Mouse (Mus musculus) midbrain, embryonic 16.5 days (tissue): ENCODE data around the gene Wdr24. TPM values are rescaled to one million over a fixed set of nuclear protein-coding genes. Genes with fewer than 3 reads are reported as not detected.
"Not testable (repeated sequence)": the region's sequence is repeated elsewhere in the genome, so short reads cannot be mapped to it uniquely, and the experiment has no call there.

Experiments used
- ATAC-seq: fragments of 200-750 bp; cut with Nextera tagmentation; 2 replicates; pipeline ENCODE4 v1.8.0; 2017; ENCODE audit warnings: moderate TSS enrichment
- H3K27ac ChIP-seq: fragments of 300-500 bp; sonication (generic); 2 replicates; pipeline ENCODE4 v1.5.1; 2014; ENCODE audit warnings: mild to moderate bottlenecking, low read length, mixed read lengths
- H3K27me3 ChIP-seq: fragments of 300-500 bp; sonication (generic); 2 replicates; pipeline ENCODE4 v1.6.1; 2014; ENCODE audit warnings: low read depth, low read length, mixed read lengths; ENCODE audit not compliant: control insufficient read depth, insufficient read depth
- H3K36me3 ChIP-seq: fragments of 300-500 bp; sonication (generic); 2 replicates; pipeline ENCODE4 v1.6.1; 2014; ENCODE audit warnings: mild to moderate bottlenecking, low read length, moderate library complexity, mixed read lengths; ENCODE audit not compliant: control insufficient read depth, insufficient read depth
- H3K4me1 ChIP-seq: fragments of 300-500 bp; sonication (generic); 2 replicates; pipeline ENCODE4 v1.6.1; 2014; ENCODE audit warnings: mild to moderate bottlenecking, low read length, mixed read lengths; ENCODE audit not compliant: control insufficient read depth, insufficient read depth
- H3K4me2 ChIP-seq: fragments of 300-500 bp; sonication (generic); 2 replicates; pipeline ENCODE4 v1.6.1; 2014; ENCODE audit warnings: mild to moderate bottlenecking, low read length, mixed read lengths
- H3K4me3 ChIP-seq: fragments of 300-500 bp; sonication (generic); 2 replicates; pipeline ENCODE4 v1.5.1; 2014; ENCODE audit warnings: low read depth, mild to moderate bottlenecking, low read length, moderate library complexity, mixed read lengths
- H3K9ac ChIP-seq: fragments of 300-500 bp; sonication (generic); 2 replicates; pipeline ENCODE4 v1.6.1; 2014; ENCODE audit warnings: low read depth, low read length, mixed read lengths
- H3K9me3 ChIP-seq: fragments of 300-500 bp; sonication (generic); replicated peaks from 2 replicates; pipeline ENCODE4 v1.6.1; 2014; ENCODE audit warnings: mild to moderate bottlenecking, low read length, mixed read lengths; ENCODE audit not compliant: control insufficient read depth, poor library complexity, severe bottlenecking
- WGBS: fragments of 180-500 bp; shearing (Covaris S2); extraction: QIAGEN DNeasy Blood & Tissue Kit; methylation state at CpG from one replicate; pipeline ENCODE4 v1.1.7; 2014; 5-methylcytosine and 5-hydroxymethylcytosine counted together
- polyA plus RNA-seq: library from polyadenylated mRNA; unstranded; fragments of >200 nt; fragmentation: Nextera tagmentation; extraction: Ambion mirVana; gene quantifications from 2 replicates; pipeline ENCODE4 v1.2.1, GENCODE M21; 2015

Gene Wdr24
- polyA plus RNA-seq, 1 experiment from 2014 or later, result 32.7 TPM

GRCm38 (mm10) chr17:25867509-25867835 is 44.0 kb downstream of the Wdr24 start:
- Histone ChIP-seq H3K27me3 (no peaks in the 10 kb centered on the region), H3K27ac (no peak overlapping the region), H3K4me1 (peaks cover 12% of the 10 kb centered on the region), H3K9me3 (no peaks in the 10 kb centered on the region), H3K4me2 (peak overlapping the region; percentile 99), H3K4me3 (peak overlapping the region; percentile 69), H3K36me3 (no peaks in the 10 kb centered on the region), H3K9ac (peak overlapping the region; percentile 72)
- no peak for ATAC-seq
- 18% methylated on average over 7 of the region's 7 CpGs for whole genome bisulfite sequencing

- H3K27ac ChIP-seq, result peak overlapping the region; percentile 19; the same call in 1 of the 2 replicates
- ATAC-seq, result peak; percentile 40
- H3K9ac ChIP-seq, result peak overlapping the region; percentile 72
- H3K4me2 ChIP-seq, result peak overlapping the region; percentile 99
- no peaks in the 10 kb centered on the region for H3K36me3 ChIP-seq
- H3K4me3 ChIP-seq, result peak overlapping the region; percentile 69
- WGBS, result 1% methylated on average over 36 of the region's 42 CpGs
- peaks cover 12% of the 10 kb centered on the region for H3K4me1 ChIP-seq
- H3K27me3 ChIP-seq, result no peaks in the 10 kb centered on the region
- no peaks in the 10 kb centered on the region for H3K9me3 ChIP-seq
Measured at GRCm38 (mm10) chr17:25867836-25868600, 44.6 kb downstream of the Wdr24 start.

- H3K36me3 ChIP-seq, result no peaks in the 10 kb centered on the region
- H3K27ac ChIP-seq, result peak within 1 kb of the TSS; percentile 19
- H3K27me3 ChIP-seq, result no peaks in the 10 kb centered on the region
- WGBS, result 0% methylated on average over 23 of the region's 24 CpGs
- ATAC-seq, result peak; percentile 90
- peaks cover 12% of the 10 kb centered on the region for H3K4me1 ChIP-seq
- H3K9me3 ChIP-seq, result no peaks in the 10 kb centered on the region
- peak within 1 kb of the TSS; percentile 99 for H3K4me2 ChIP-seq
- peak within 1 kb of the TSS; percentile 72 for H3K9ac ChIP-seq
- peak within 1 kb of the TSS; percentile 69 for H3K4me3 ChIP-seq
Measured at GRCm38 (mm10) chr17:25868601-25869191, 45.3 kb downstream of the Wdr24 start, which contains the start of gene Mcrip2. Gene Mcrip2 (minus strand): TSS chr17:25868764.

- Histone ChIP-seq H3K9ac (no peak overlapping the region), H3K4me3 (no peak overlapping the region), H3K4me2 (no peak overlapping the region), H3K27me3 (no peaks in the 10 kb centered on the region), H3K4me1 (peaks cover 16% of the 10 kb centered on the region), H3K9me3 (no peaks in the 10 kb centered on the region), H3K27ac (no peak overlapping the region), H3K36me3 (no peaks in the 10 kb centered on the region)
- WGBS, result 86% methylated on average over 8 of the region's 8 CpGs
- no peak for ATAC-seq
Measured at GRCm38 (mm10) chr17:25869498-25869897, 46.1 kb downstream of the Wdr24 start.

- no peaks in the 10 kb centered on the region for H3K36me3 ChIP-seq
Measured at GRCm38 (mm10) chr17:25869954-25870353, 46.5 kb downstream of the Wdr24 start.

GRCm38 (mm10) chr17:25871566-25871965 is 48.1 kb downstream of the Wdr24 start:
- H3K9me3 ChIP-seq, H3K36me3 ChIP-seq, H3K4me3 ChIP-seq, H3K4me2 ChIP-seq, ATAC-seq, H3K27ac ChIP-seq, H3K9ac ChIP-seq, H3K27me3 ChIP-seq: not testable (repeated sequence)
- peaks cover 23% of the 10 kb centered on the region for H3K4me1 ChIP-seq

More at GRCm38 (mm10) chr17:25869954-25870353, 46.5 kb downstream of the Wdr24 start:
- H3K9ac ChIP-seq, result no peak overlapping the region
- H3K9me3 ChIP-seq, result no peaks in the 10 kb centered on the region
- no peak overlapping the region for H3K4me2 ChIP-seq
- H3K27me3 ChIP-seq, result no peaks in the 10 kb centered on the region
- ATAC-seq, result no peak
- no peak overlapping the region for H3K4me3 ChIP-seq
- WGBS, result 90% methylated on average over 2 of the region's 2 CpGs
- no peak overlapping the region for H3K27ac ChIP-seq
- H3K4me1 ChIP-seq, result peaks cover 16% of the 10 kb centered on the region

GRCm38 (mm10) chr17:25872676-25873075 is 49.2 kb downstream of the Wdr24 start:
- ATAC-seq, result no peak
- no peak overlapping the region for H3K9ac ChIP-seq
- WGBS, result 84% methylated on average over 3 of the region's 3 CpGs
- H3K27me3 ChIP-seq, result no peaks in the 10 kb centered on the region
- no peaks in the 10 kb centered on the region for H3K9me3 ChIP-seq
- no peak overlapping the region for H3K4me3 ChIP-seq
- no peak overlapping the region for H3K4me2 ChIP-seq
- H3K27ac ChIP-seq, result no peak overlapping the region
- peaks cover 20% of the 10 kb centered on the region for H3K4me1 ChIP-seq
- peaks cover 2% of the 10 kb centered on the region; the same call in 1 of the 2 replicates for H3K36me3 ChIP-seq

GRCm38 (mm10) chr17:25873405-25874147 is 50.1 kb downstream of the Wdr24 start:
- H3K36me3 ChIP-seq, result peaks cover 11% of the 10 kb centered on the region
- H3K9ac ChIP-seq, result peak overlapping the region; percentile 78
- no peak for ATAC-seq
- no peaks in the 10 kb centered on the region for H3K9me3 ChIP-seq
- H3K27ac ChIP-seq, result peak overlapping the region; percentile 93
- H3K4me3 ChIP-seq, result peak overlapping the region; percentile 62
- peaks cover 17% of the 10 kb centered on the region for H3K4me1 ChIP-seq
- H3K4me2 ChIP-seq, result peak overlapping the region; percentile 77
- no peaks in the 10 kb centered on the region for H3K27me3 ChIP-seq
- WGBS, result 82% methylated on average over 11 of the region's 11 CpGs
